Mouse (Mus musculus) spleen, embryonic (tissue): Measurements from ENCODE around the gene Map4k3.

Experiments
- CTCF ChIA-PET: fragments of 350-600 bp; sonication (Branson Sonifier 250); formaldehyde crosslinking; loops from one replicate; lab custom pipeline; 2022; lab: Charles Lee

Gene Map4k3

GRCm38 (mm10) chr17:80729825-80730224 is 1.5 kb upstream of the Map4k3 start:
- CTCF ChIA-PET: no interaction called here

GRCm38 (mm10) chr17:80729080-80729749 is 930 bp upstream of the Map4k3 start:
- CTCF ChIA-PET: no interaction called here

GRCm38 (mm10) chr17:80727341-80727951 is 839 bp downstream of the Map4k3 start:
- CTCF ChIA-PET: interaction anchor here (0.6 kb wide), 1 partner anchor 40 kb away, joined by 4 read pairs; no protein-coding TSS in a partner anchor

- CTCF ChIA-PET: interaction anchor here (0.6 kb wide), 1 partner anchor 40 kb away, joined by 4 read pairs; no protein-coding TSS in a partner anchor
Observed at GRCm38 (mm10) chr17:80726821-80727220, 1.5 kb downstream of the Map4k3 start.

- CTCF ChIA-PET: no interaction called here
Observed at GRCm38 (mm10) chr17:80723092-80723491, 5.2 kb downstream of the Map4k3 start.

- CTCF ChIA-PET: no interaction called here
Observed at GRCm38 (mm10) chr17:80721670-80722069, 6.6 kb downstream of the Map4k3 start.

GRCm38 (mm10) chr17:80719309-80719708 is 9.0 kb downstream of the Map4k3 start:
- CTCF ChIA-PET: interaction anchor here (0.7 kb wide), 1 partner anchor 534 kb away, joined by 3 read pairs; no protein-coding TSS in a partner anchor

GRCm38 (mm10) chr17:80718243-80718642 is 10.0 kb downstream of the Map4k3 start:
- CTCF ChIA-PET: no interaction called here

GRCm38 (mm10) chr17:80713588-80713987 is 14.7 kb downstream of the Map4k3 start:
- CTCF ChIA-PET: no interaction called here

- CTCF ChIA-PET: no interaction called here
Observed at GRCm38 (mm10) chr17:80709921-80710838, 18.1 kb downstream of the Map4k3 start.

GRCm38 (mm10) chr17:80708803-80709202 is 19.5 kb downstream of the Map4k3 start:
- CTCF ChIA-PET: interaction anchor here (0.6 kb wide), 1 partner anchor 76 kb away, joined by 3 read pairs; no protein-coding TSS in a partner anchor

GRCm38 (mm10) chr17:80707176-80707575 is 21.1 kb downstream of the Map4k3 start:
- CTCF ChIA-PET: no interaction called here

GRCm38 (mm10) chr17:80706608-80707007 is 21.7 kb downstream of the Map4k3 start:
- CTCF ChIA-PET: no interaction called here

- CTCF ChIA-PET: no interaction called here
Observed at GRCm38 (mm10) chr17:80701687-80702086, 26.6 kb downstream of the Map4k3 start.

GRCm38 (mm10) chr17:80698930-80699329 is 29.4 kb downstream of the Map4k3 start:
- CTCF ChIA-PET: no interaction called here

- CTCF ChIA-PET: no interaction called here
Observed at GRCm38 (mm10) chr17:80698191-80698901, 29.9 kb downstream of the Map4k3 start.

- CTCF ChIA-PET: no interaction called here
Observed at GRCm38 (mm10) chr17:80696956-80697355, 31.3 kb downstream of the Map4k3 start.

- CTCF ChIA-PET: no interaction called here
Observed at GRCm38 (mm10) chr17:80696210-80696609, 32.1 kb downstream of the Map4k3 start.

GRCm38 (mm10) chr17:80693707-80694106 is 34.6 kb downstream of the Map4k3 start:
- CTCF ChIA-PET: interaction anchor here (0.5 kb wide), 1 partner anchor 54 kb away, joined by 3 read pairs; no protein-coding TSS in a partner anchor

GRCm38 (mm10) chr17:80692183-80692582 is 36.1 kb downstream of the Map4k3 start:
- CTCF ChIA-PET: no interaction called here

- CTCF ChIA-PET: no interaction called here
Observed at GRCm38 (mm10) chr17:80688701-80689100, 39.6 kb downstream of the Map4k3 start.
